Mouse (Mus musculus): Measurements from ENCODE around the gene Impg2. TPM values are rescaled to one million over a fixed set of nuclear protein-coding genes. Genes with fewer than 3 reads are reported as not detected.

The Impg2 gene
- polyA plus RNA-seq, 1 experiment from 2014 or later = 0.70 TPM

DNA sequence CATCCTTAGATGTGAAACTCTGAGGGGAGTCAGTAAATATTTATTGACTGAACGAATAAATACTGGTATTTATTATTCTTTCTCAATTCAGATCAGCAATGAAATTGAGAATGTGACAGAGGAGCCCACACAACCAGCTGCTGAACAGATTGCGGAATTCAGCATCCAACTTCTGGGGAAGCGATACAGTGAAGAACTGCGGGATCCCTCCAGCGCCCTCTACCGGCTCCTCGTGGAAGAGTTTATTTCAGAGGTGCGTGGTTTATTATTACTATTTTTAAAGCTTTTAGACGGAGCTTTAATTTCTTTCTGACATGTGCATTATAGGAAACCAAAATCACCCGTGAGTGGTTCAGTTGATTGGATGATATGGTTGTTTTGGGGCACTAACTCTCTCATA is 27.2 kb downstream of the Impg2 start:
- Histone ChIP-seq H3K27me3 (replicated peaks; ENCODE audit: control insufficient read depth, insufficient read depth, low read length) (no peaks in the 10 kb centered on the region), H3K27ac (replicated peaks; ENCODE audit: low read depth, low read length) (no peak overlapping the region), H3K9ac (ENCODE audit: low read depth, low read length) (no peak overlapping the region), H3K4me3 (ENCODE audit: low read depth, low read length) (no peak overlapping the region), H3K4me1 (ENCODE audit: control insufficient read depth, insufficient read depth, low read length) (no peaks in the 10 kb centered on the region), H3K9me3 (ENCODE audit: control insufficient read depth, low read length) (no peaks in the 10 kb centered on the region), H3K36me3 (ENCODE audit: control insufficient read depth, insufficient read depth, low read length) (peaks cover 5% of the 10 kb centered on the region; the same call in 1 of the 2 replicates), H3K4me2 (ENCODE audit: low read depth, low read length) (no peak overlapping the region)
- ATAC-seq (ENCODE audit: low read depth) (no peak), DNase-seq (ENCODE audit: low spot score) (no peak)
- 56% methylated on average over 10 of the region's 10 CpGs for WGBS

DNA sequence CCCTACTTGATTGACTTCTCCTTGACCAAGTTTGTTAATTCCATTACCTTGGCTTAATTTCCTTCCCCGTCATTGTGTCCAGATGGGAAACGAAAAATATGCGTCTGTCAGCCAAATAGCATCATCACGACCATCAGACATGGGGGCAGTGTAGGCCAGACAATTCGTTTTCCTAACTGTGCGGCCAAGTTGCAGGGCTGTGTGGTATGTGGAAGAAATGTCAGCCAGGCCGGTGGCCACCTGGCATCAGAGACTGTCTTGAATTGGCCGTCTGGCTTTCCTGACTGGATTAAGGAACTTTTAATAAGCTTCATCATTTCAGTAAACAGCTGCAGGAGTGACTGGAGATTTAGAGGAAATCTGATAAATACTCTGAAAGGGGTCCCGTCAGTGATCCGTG is 28.6 kb downstream of the Impg2 start:
- peak; percentile 16 for DNase-seq (ENCODE audit: low spot score)

DNA sequence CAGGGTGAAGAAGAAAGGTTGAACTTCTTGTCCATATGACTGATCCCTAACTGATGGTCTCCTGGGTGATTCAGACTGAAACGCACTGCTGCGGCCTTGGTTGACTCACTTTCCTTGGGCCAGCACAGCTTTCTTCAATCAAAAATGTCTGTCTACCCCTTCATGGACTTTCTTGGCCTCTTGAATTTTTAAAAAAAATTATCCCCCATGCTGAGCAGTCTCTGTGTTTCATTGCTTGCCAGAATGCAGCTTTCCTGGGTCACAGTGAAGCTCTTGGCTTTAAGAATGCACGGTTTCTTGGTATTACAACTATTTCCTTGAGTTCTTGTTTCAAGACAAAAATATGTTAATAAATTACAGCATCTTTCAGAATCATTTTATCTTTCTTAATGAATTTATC is 41.9 kb downstream of the Impg2 start:
- H3K27ac ChIP-seq (replicated peaks; ENCODE audit: low read depth, low read length) = no peak overlapping the region
- ATAC-seq (ENCODE audit: low read depth) = no peak
- WGBS = 70% methylated on average over 3 of the region's 3 CpGs

More for the DNA sequence above, 28.6 kb downstream of the Impg2 start:
- Histone ChIP-seq H3K27me3 (replicated peaks; ENCODE audit: control insufficient read depth, insufficient read depth, low read length) (no peaks in the 10 kb centered on the region), H3K4me3 (ENCODE audit: low read depth, low read length) (no peak overlapping the region), H3K36me3 (ENCODE audit: control insufficient read depth, insufficient read depth, low read length) (peaks cover 5% of the 10 kb centered on the region; the same call in 1 of the 2 replicates), H3K4me1 (ENCODE audit: control insufficient read depth, insufficient read depth, low read length) (no peaks in the 10 kb centered on the region), H3K4me2 (ENCODE audit: low read depth, low read length) (no peak overlapping the region), H3K9me3 (ENCODE audit: control insufficient read depth, low read length) (no peaks in the 10 kb centered on the region), H3K9ac (ENCODE audit: low read depth, low read length) (no peak overlapping the region), H3K27ac (replicated peaks; ENCODE audit: low read depth, low read length) (no peak overlapping the region)
- ATAC-seq (ENCODE audit: low read depth) = no peak
- 68% methylated on average over 10 of the region's 10 CpGs for WGBS

DNA sequence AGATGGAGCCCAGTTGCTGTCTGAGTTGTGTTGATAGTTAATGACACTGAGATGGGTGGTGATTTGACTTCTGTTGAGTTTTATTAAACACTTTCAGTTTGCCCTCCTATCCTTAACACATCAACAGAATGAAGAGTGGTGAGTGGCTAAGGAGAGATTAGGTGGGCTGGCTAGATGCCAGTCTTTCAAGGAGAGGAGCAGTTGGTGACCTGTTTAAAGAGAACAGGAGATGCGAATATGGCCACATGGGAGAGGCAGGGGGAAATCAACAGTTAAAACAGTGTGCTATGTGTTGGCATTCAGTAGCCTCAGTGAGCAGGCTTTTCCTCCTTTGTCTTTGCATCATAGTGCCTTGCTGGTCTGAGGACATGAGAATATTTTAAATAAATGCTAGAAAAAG is 69.8 kb downstream of the Impg2 start:
- no peak overlapping the region for H3K9ac ChIP-seq (ENCODE audit: low read depth, low read length)
- no peak overlapping the region for H3K27ac ChIP-seq (replicated peaks; ENCODE audit: low read depth, low read length)
- H3K4me1 ChIP-seq (ENCODE audit: control insufficient read depth, insufficient read depth, low read length) = no peaks in the 10 kb centered on the region
- H3K4me2 ChIP-seq (ENCODE audit: low read depth, low read length) = no peak overlapping the region
- no peaks in the 10 kb centered on the region for H3K27me3 ChIP-seq (replicated peaks; ENCODE audit: control insufficient read depth, insufficient read depth, low read length)
- no peak overlapping the region for H3K4me3 ChIP-seq (ENCODE audit: low read depth, low read length)
- H3K36me3 ChIP-seq (ENCODE audit: control insufficient read depth, insufficient read depth, low read length) = no peaks in the 10 kb centered on the region
- ATAC-seq (ENCODE audit: low read depth) (no peak), DNase-seq (ENCODE audit: low spot score) (no peak)
- WGBS = 69% methylated on average over 1 of the region's 1 CpGs
- no peaks in the 10 kb centered on the region for H3K9me3 ChIP-seq (ENCODE audit: control insufficient read depth, low read length)

More for the DNA sequence above, 41.9 kb downstream of the Impg2 start:
- DNase-seq (ENCODE audit: low spot score) = peak; percentile 14
- no peak overlapping the region for H3K4me3 ChIP-seq (ENCODE audit: low read depth, low read length)
- no peaks in the 10 kb centered on the region for H3K9me3 ChIP-seq (ENCODE audit: control insufficient read depth, low read length)
- H3K36me3 ChIP-seq (ENCODE audit: control insufficient read depth, insufficient read depth, low read length) = no peaks in the 10 kb centered on the region
- no peaks in the 10 kb centered on the region for H3K27me3 ChIP-seq (replicated peaks; ENCODE audit: control insufficient read depth, insufficient read depth, low read length)
- no peak overlapping the region for H3K9ac ChIP-seq (ENCODE audit: low read depth, low read length)
- no peaks in the 10 kb centered on the region for H3K4me1 ChIP-seq (ENCODE audit: control insufficient read depth, insufficient read depth, low read length)
- H3K4me2 ChIP-seq (ENCODE audit: low read depth, low read length) = no peak overlapping the region

DNA sequence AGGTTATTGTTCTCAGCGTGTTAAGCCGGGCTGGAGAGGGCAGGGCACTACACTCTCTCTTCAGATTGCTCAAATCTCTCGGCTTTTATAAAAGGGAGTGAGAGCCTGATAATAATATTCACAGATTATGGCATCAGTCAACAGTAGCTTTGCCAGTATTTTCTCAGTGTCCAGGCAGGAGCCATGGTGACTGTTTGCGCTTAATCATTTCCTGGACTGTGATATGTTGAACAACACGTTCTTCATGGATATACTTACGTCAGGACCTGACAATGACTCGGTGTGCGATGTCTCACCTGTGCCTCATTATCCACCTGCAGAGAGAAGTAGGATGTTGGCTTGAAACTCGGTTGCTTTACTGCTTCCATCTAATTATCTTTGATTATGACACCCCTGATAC is 74.9 kb downstream of the Impg2 start:
- Histone ChIP-seq H3K27me3 (replicated peaks; ENCODE audit: control insufficient read depth, insufficient read depth, low read length) (no peaks in the 10 kb centered on the region), H3K36me3 (ENCODE audit: control insufficient read depth, insufficient read depth, low read length) (no peaks in the 10 kb centered on the region), H3K27ac (replicated peaks; ENCODE audit: low read depth, low read length) (no peak overlapping the region), H3K9ac (ENCODE audit: low read depth, low read length) (no peak overlapping the region), H3K4me1 (ENCODE audit: control insufficient read depth, insufficient read depth, low read length) (no peaks in the 10 kb centered on the region), H3K4me3 (ENCODE audit: low read depth, low read length) (no peak overlapping the region), H3K9me3 (ENCODE audit: control insufficient read depth, low read length) (no peaks in the 10 kb centered on the region), H3K4me2 (ENCODE audit: low read depth, low read length) (no peak overlapping the region)
- 73% methylated on average over 9 of the region's 9 CpGs for whole genome bisulfite sequencing
- ATAC-seq (ENCODE audit: low read depth) (no peak), DNase-seq (ENCODE audit: low spot score) (no peak)

DNA sequence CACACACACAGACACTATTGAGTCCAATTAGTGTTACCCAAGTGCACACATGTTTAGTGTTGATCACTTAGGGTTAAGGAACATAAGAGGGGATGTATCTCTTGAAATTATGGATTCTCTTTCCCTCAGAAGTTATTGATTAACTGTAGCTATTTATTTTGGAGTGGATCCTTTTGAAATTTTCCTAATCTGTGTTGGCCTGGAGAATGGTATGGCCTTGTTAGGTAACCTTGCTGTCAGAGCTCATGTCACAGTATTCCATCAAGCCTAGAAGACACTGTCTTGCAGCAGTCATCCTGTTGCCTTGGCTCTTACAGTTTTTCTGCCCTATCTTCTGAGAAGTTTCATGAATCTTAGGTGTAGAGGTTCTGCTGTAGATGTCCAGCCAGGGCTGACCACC is 75.6 kb downstream of the Impg2 start:
- Histone ChIP-seq H3K4me3 (ENCODE audit: low read depth, low read length) (no peak overlapping the region), H3K9me3 (ENCODE audit: control insufficient read depth, low read length) (no peaks in the 10 kb centered on the region), H3K27me3 (replicated peaks; ENCODE audit: control insufficient read depth, insufficient read depth, low read length) (no peaks in the 10 kb centered on the region), H3K4me1 (ENCODE audit: control insufficient read depth, insufficient read depth, low read length) (no peaks in the 10 kb centered on the region), H3K9ac (ENCODE audit: low read depth, low read length) (no peak overlapping the region), H3K36me3 (ENCODE audit: control insufficient read depth, insufficient read depth, low read length) (no peaks in the 10 kb centered on the region), H3K4me2 (ENCODE audit: low read depth, low read length) (no peak overlapping the region), H3K27ac (replicated peaks; ENCODE audit: low read depth, low read length) (no peak overlapping the region)
- no peak for ATAC-seq (ENCODE audit: low read depth)
- no peak for DNase-seq (ENCODE audit: low spot score)

DNA sequence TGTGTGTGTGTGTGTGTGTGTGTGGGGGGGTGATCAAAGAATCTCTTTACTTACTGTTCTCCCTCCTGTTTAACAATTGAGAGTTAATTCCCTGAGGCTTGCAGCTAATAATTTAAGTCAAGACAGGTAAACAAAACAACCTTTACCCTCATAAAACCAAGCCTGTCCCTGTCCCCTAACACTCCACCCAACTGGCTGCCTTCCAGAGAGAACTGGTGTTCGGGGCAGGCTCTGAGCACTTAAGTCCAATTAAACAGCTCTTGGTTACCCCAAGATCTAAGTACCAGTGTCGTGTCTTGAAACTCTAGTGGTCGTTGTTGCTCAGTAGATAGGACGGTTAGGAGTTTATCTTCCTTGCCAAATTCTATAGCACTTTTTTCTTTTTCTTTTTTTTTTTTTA is 77.2 kb downstream of the Impg2 start:
- ATAC-seq (ENCODE audit: low read depth) (no peak), DNase-seq (ENCODE audit: low spot score) (no peak)
- H3K9ac ChIP-seq (ENCODE audit: low read depth, low read length) = no peak overlapping the region
- H3K4me1 ChIP-seq (ENCODE audit: control insufficient read depth, insufficient read depth, low read length) = no peaks in the 10 kb centered on the region
- H3K27me3 ChIP-seq (replicated peaks; ENCODE audit: control insufficient read depth, insufficient read depth, low read length) = no peaks in the 10 kb centered on the region
- no peak overlapping the region for H3K4me3 ChIP-seq (ENCODE audit: low read depth, low read length)
- no peaks in the 10 kb centered on the region for H3K9me3 ChIP-seq (ENCODE audit: control insufficient read depth, low read length)
- 83% methylated on average over 4 of the region's 4 CpGs for WGBS
- H3K4me2 ChIP-seq (ENCODE audit: low read depth, low read length) = no peak overlapping the region
- no peak overlapping the region for H3K27ac ChIP-seq (replicated peaks; ENCODE audit: low read depth, low read length)
- no peaks in the 10 kb centered on the region for H3K36me3 ChIP-seq (ENCODE audit: control insufficient read depth, insufficient read depth, low read length)

DNA sequence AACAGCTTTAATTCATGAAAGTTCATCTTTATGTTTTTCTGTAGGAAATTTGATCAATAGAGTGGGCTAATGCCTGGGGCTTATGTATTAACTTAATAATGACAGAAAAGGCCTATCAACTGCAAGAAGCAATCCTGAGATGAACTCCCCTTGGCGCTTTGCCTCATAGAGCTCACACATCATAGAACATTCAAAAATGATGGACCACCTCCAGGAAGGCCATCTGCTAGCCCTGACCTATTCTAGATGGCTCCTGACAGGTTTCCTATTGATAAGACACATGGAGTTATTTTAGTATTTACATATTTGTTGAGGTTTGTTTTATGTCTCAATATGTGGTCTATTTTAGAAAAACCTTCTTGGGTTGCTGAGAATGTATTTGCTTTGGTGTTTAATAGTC is 79.2 kb downstream of the Impg2 start:
- WGBS = 93% methylated on average over 1 of the region's 1 CpGs
- Histone ChIP-seq H3K9ac (ENCODE audit: low read depth, low read length) (no peak overlapping the region), H3K27me3 (replicated peaks; ENCODE audit: control insufficient read depth, insufficient read depth, low read length) (no peaks in the 10 kb centered on the region), H3K36me3 (ENCODE audit: control insufficient read depth, insufficient read depth, low read length) (no peaks in the 10 kb centered on the region), H3K4me1 (ENCODE audit: control insufficient read depth, insufficient read depth, low read length) (no peaks in the 10 kb centered on the region), H3K9me3 (ENCODE audit: control insufficient read depth, low read length) (no peaks in the 10 kb centered on the region), H3K4me2 (ENCODE audit: low read depth, low read length) (no peak overlapping the region), H3K27ac (replicated peaks; ENCODE audit: low read depth, low read length) (no peak overlapping the region), H3K4me3 (ENCODE audit: low read depth, low read length) (no peak overlapping the region)
- DNase-seq (ENCODE audit: low spot score) = no peak
- no peak for ATAC-seq (ENCODE audit: low read depth)

DNA sequence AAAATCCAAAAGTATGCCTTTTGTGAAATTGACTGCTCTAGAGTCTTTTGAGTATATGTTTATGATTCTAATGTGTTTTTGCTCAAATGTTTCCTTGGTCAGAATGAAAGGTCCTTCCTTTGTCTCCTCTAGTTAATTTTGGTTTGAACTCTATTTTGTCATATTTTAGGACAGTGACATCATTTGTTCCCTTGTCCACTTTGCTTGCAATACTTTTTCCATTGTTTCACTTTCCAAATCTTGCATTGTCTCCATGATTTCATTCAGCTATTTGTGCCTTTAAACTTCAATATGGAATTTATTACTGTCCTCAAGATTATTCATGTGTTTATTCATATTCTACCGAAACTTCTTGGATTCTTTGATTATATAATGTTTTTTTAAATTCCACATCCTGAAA is 79.8 kb downstream of the Impg2 start:
- DNase-seq (ENCODE audit: low spot score) (no peak), ATAC-seq (ENCODE audit: low read depth) (no peak)
- H3K9me3 ChIP-seq (ENCODE audit: control insufficient read depth, low read length) = no peaks in the 10 kb centered on the region
- H3K27ac ChIP-seq (replicated peaks; ENCODE audit: low read depth, low read length) = no peak overlapping the region
- H3K36me3 ChIP-seq (ENCODE audit: control insufficient read depth, insufficient read depth, low read length) = no peaks in the 10 kb centered on the region
- no peaks in the 10 kb centered on the region for H3K27me3 ChIP-seq (replicated peaks; ENCODE audit: control insufficient read depth, insufficient read depth, low read length)
- 58% methylated on average over 1 of the region's 1 CpGs for WGBS
- no peak overlapping the region for H3K4me2 ChIP-seq (ENCODE audit: low read depth, low read length)
- no peaks in the 10 kb centered on the region for H3K4me1 ChIP-seq (ENCODE audit: control insufficient read depth, insufficient read depth, low read length)
- no peak overlapping the region for H3K9ac ChIP-seq (ENCODE audit: low read depth, low read length)
- H3K4me3 ChIP-seq (ENCODE audit: low read depth, low read length) = no peak overlapping the region

Data from embryonic facial prominence, embryonic 14.5 days (tissue).